Mouse (Mus musculus) kidney, postnatal 0 days (tissue): ENCODE results near the gene Txndc5. TPM values are rescaled to one million over a fixed set of nuclear protein-coding genes. Genes with fewer than 3 reads are reported as not detected.
A peak's percentile ranks its signal among the peaks of the same experiment; 100 is the strongest.

Experiments used
- ATAC-seq: fragments of 200-750 bp; cut with Nextera tagmentation; replicated peaks from 2 replicates; pipeline ENCODE4 v1.8.0; 2017; ENCODE audit warnings: low read depth, moderate number of reproducible peaks, moderate TSS enrichment, moderate library complexity; ENCODE audit not compliant: low FRiP score
- DNase-seq: peaks from one replicate; pipeline ENCODE4 v3.0.0-alpha.2; 2016; ENCODE audit warnings: low spot score
- H3K27ac ChIP-seq: fragments of 300-500 bp; sonication (generic); 2 replicates; pipeline ENCODE4 v1.5.1; 2014; ENCODE audit warnings: mild to moderate bottlenecking
- H3K27me3 ChIP-seq: fragments of 300-500 bp; sonication (generic); 2 replicates; pipeline ENCODE4 v1.6.1; 2014; ENCODE audit warnings: low read length, mixed read lengths; ENCODE audit not compliant: insufficient read depth
- H3K36me3 ChIP-seq: fragments of 300-500 bp; sonication (generic); 2 replicates; pipeline ENCODE4 v1.6.1; 2014; ENCODE audit warnings: low read length, mixed read lengths; ENCODE audit not compliant: insufficient read depth
- H3K4me1 ChIP-seq: fragments of 300-500 bp; sonication (generic); replicated peaks from 2 replicates; pipeline ENCODE4 v1.6.1; 2014; ENCODE audit warnings: antibody characterized with exemption, low read length, mixed read lengths; ENCODE audit not compliant: insufficient read depth
- H3K4me2 ChIP-seq: fragments of 300-500 bp; sonication (generic); 2 replicates; pipeline ENCODE4 v1.6.1; 2014; ENCODE audit warnings: mild to moderate bottlenecking, low read length, moderate library complexity, mixed read lengths
- H3K4me3 ChIP-seq: fragments of 300-500 bp; sonication (generic); replicated peaks from 2 replicates; pipeline ENCODE4 v1.5.1; 2014; ENCODE audit warnings: low read depth, low read length
- H3K9ac ChIP-seq: fragments of 300-500 bp; sonication (generic); 2 replicates; pipeline ENCODE4 v1.6.1; 2014; ENCODE audit warnings: low read depth, low read length
- H3K9me3 ChIP-seq: fragments of 300-500 bp; sonication (generic); replicated peaks from 2 replicates; pipeline ENCODE4 v1.6.1; 2016; ENCODE audit warnings: low read length, inconsistent platforms, mixed read lengths
- CTCF ChIP-seq: IDR thresholded peaks from 2 replicates; pipeline ENCODE4 v1.5.1; 2016; ENCODE audit warnings: antibody characterized with exemption, low read depth, mild to moderate bottlenecking, moderate library complexity
- WGBS: fragments of 180-500 bp; shearing (Covaris S2); extraction: QIAGEN DNeasy Blood & Tissue Kit; methylation state at CpG from one replicate; pipeline ENCODE4 v1.1.7; 2014; 5-methylcytosine and 5-hydroxymethylcytosine counted together
- polyA plus RNA-seq: library from polyadenylated mRNA; unstranded; fragments of >200 nt; fragmentation: Nextera tagmentation; extraction: Ambion mirVana; gene quantifications from 2 replicates; pipeline ENCODE4 v1.2.1, GENCODE M21; 2015

The Txndc5 gene
- polyA plus RNA-seq, 1 experiment from 2014 or later = 237 TPM

GRCm38 (mm10) chr13:38537521-38537920, 8.9 kb upstream of the Txndc5 start:
- Histone ChIP-seq H3K9me3 (no peaks in the 10 kb centered on the region), H3K27me3 (no peaks in the 10 kb centered on the region), H3K27ac (no peak overlapping the region), H3K4me3 (no peak overlapping the region), H3K4me2 (no peak overlapping the region), H3K36me3 (no peaks in the 10 kb centered on the region), H3K9ac (no peak overlapping the region), H3K4me1 (no peaks in the 10 kb centered on the region)
- DNase-seq = no peak
- TF ChIP-seq CTCF = no peak
- no peak for ATAC-seq

GRCm38 (mm10) chr13:38534731-38535130, 6.1 kb upstream of the Txndc5 start:
- no peak for DNase-seq
- Histone ChIP-seq H3K27ac (no peak overlapping the region), H3K4me2 (no peak overlapping the region), H3K27me3 (no peaks in the 10 kb centered on the region), H3K4me3 (no peak overlapping the region), H3K4me1 (no peaks in the 10 kb centered on the region), H3K36me3 (no peaks in the 10 kb centered on the region), H3K9me3 (no peaks in the 10 kb centered on the region), H3K9ac (no peak overlapping the region)
- no peak for ATAC-seq
- no peak for TF ChIP-seq CTCF
- 85% methylated on average over 6 of the region's 6 CpGs for WGBS

DNA sequence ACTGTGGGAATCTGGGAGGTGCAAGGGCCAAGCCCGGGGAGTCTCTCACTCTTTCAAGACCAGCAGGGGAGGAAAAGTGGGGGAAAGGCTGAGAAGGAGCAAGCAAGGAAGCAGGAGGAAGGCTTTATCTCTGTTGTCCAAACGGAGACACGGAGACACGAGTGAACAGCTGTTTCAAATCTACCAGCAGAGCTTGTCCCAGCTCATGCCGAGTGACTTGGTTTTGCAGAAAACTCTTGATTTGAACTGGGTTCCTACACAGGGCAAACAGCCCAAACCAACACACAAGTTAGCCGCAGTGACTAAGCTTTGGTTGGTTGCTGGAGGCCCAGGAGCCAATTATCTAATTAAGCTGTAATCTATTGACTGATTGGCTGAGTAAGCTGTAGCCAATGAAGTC, 5.4 kb upstream of the Txndc5 start:
- Histone ChIP-seq H3K36me3 (no peaks in the 10 kb centered on the region), H3K4me3 (no peak overlapping the region), H3K4me1 (peaks cover 1% of the 10 kb centered on the region; the same call in 1 of the 2 replicates), H3K27me3 (no peaks in the 10 kb centered on the region), H3K4me2 (no peak overlapping the region), H3K27ac (no peak overlapping the region), H3K9me3 (no peaks in the 10 kb centered on the region), H3K9ac (no peak overlapping the region)
- DNase-seq (peak; percentile 24), ATAC-seq (no peak)
- TF ChIP-seq CTCF = no peak
- 49% methylated on average over 6 of the region's 6 CpGs for WGBS

DNA sequence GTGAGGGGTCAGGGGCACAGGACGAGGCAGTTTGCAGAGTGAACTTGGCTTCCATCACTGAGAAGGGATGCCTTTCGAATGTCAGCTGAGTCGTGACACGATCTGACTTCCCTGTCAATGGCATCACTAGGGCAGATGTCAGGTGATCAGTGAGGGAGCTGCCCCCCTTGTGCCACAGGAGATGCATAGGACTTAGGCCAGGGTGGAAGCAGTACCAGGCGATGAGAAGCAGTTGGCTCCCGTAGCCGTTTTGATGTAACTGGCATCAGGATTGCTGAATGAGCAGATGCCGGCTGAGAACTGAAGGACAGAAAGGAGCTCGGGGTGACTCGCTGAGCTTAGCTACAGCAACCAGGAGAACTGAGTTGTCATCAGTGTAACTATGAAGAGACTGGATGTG, 4.8 kb upstream of the Txndc5 start:
- Histone ChIP-seq H3K4me1 (peaks cover 7% of the 10 kb centered on the region; the same call in 1 of the 2 replicates), H3K36me3 (no peaks in the 10 kb centered on the region), H3K9ac (no peak overlapping the region), H3K27me3 (no peaks in the 10 kb centered on the region), H3K9me3 (no peaks in the 10 kb centered on the region), H3K4me2 (no peak overlapping the region), H3K27ac (no peak overlapping the region), H3K4me3 (no peak overlapping the region)
- no peak for TF ChIP-seq CTCF
- WGBS = 81% methylated on average over 10 of the region's 10 CpGs
- ATAC-seq (no peak), DNase-seq (no peak)

DNA sequence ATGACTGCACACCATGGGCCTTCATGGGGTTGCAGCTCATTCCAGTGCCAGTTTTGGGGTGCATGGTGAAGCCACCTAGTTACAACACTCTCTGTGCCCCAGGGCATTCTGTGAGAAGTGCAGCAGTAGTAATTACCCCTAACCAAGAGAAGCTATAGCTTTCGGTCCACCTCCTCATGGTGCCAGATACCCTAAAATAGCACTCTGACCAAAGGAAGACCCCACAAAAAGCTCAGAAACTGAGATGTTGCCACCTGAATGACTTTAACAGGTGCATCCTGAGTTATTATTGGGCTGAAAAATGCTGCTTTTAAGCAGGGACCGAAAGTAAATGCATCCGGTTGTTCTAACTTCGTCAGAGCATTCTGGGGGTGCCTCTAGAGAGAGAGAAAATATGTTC, 2.9 kb upstream of the Txndc5 start:
- ATAC-seq (no peak), DNase-seq (no peak)
- H3K4me1 ChIP-seq = peaks cover 9% of the 10 kb centered on the region
- no peak overlapping the region for H3K4me3 ChIP-seq
- H3K27ac ChIP-seq = no peak overlapping the region
- H3K27me3 ChIP-seq = no peaks in the 10 kb centered on the region
- no peaks in the 10 kb centered on the region for H3K36me3 ChIP-seq
- no peak overlapping the region for H3K9ac ChIP-seq
- H3K4me2 ChIP-seq = no peak overlapping the region
- no peak for TF ChIP-seq CTCF
- WGBS = 91% methylated on average over 4 of the region's 4 CpGs
- H3K9me3 ChIP-seq = no peaks in the 10 kb centered on the region

- Histone ChIP-seq H3K4me3 (no peak overlapping the region), H3K4me2 (no peak overlapping the region), H3K36me3 (no peaks in the 10 kb centered on the region), H3K27me3 (no peaks in the 10 kb centered on the region), H3K27ac (no peak overlapping the region), H3K4me1 (peaks cover 20% of the 10 kb centered on the region), H3K9ac (no peak overlapping the region), H3K9me3 (no peaks in the 10 kb centered on the region)
- WGBS = 86% methylated on average over 6 of the region's 6 CpGs
- ATAC-seq (no peak), DNase-seq (no peak)
- no peak for TF ChIP-seq CTCF
Observed at GRCm38 (mm10) chr13:38529576-38529975, 952 bp upstream of the Txndc5 start.

DNA sequence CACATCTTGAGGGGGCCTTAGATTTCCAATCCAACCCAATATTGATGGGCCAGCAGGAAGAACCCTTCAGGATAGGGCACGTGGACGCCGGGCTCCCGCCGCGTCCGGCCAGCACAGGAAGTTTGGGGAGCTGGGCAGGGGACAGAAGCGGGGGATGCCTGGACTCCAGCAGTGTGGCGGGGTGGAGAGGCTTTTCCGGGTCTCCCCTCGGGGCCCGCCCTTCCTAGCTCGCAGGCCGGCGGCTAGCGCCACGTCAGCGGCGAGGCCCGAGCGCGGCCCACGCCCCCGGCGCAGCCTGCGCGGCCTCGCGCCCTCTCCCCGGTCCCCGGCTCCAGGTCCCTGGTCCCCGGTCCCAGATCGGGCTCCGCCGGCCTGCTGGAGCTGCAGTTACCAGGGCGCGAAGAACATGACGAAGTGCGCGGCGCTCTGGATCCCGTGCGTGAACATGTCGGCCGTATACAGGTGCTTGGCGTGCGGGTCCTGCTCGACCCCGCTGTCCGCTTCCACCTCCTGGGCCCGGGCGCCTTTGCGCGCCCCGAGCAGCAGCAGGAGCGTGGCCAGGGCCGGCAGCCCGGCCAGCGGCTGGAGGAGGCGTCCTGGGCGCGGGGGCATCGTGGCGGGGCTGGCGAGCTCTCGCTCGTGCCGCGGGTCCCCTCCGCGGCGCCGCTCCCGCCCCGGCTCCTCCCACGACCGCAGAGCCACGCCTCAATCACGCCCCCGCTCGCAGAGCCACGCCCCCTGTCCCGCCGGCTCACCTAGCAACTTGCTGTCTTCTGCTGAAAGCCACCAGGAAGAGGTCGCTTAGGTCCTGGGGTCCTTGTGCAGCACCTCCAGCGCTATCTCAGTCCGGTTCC, 600 bp downstream of the Txndc5 start:
- no peak for TF ChIP-seq CTCF
- peak; percentile 87 for DNase-seq
- WGBS = under 1% methylated on average over 83 of the region's 87 CpGs
- no peaks in the 10 kb centered on the region for H3K27me3 ChIP-seq
- H3K9ac ChIP-seq = peak overlapping the region; percentile 91
- peak overlapping the region; percentile 85 for H3K4me3 ChIP-seq
- H3K4me2 ChIP-seq = peak overlapping the region; percentile 90
- ATAC-seq = peak; percentile 86
- peaks cover 5% of the 10 kb centered on the region for H3K36me3 ChIP-seq
- no peaks in the 10 kb centered on the region for H3K9me3 ChIP-seq
- peaks cover 20% of the 10 kb centered on the region for H3K4me1 ChIP-seq
- peak overlapping the region; percentile 96 for H3K27ac ChIP-seq
